Mouse (Mus musculus): ENCODE results near the gene Gm20518.

Gene Gm20518

GRCm38 (mm10) chr16:17807192-17808009 lies 84.1 kb downstream of the Gm20518 start:
- in situ Hi-C loops (cut with MboI, MseI), result no loop called here

- in situ Hi-C loops (cut with MboI, MseI), result no loop called here
Measured at GRCm38 (mm10) chr16:17806581-17807191, 84.8 kb downstream of the Gm20518 start.

- in situ Hi-C loops (cut with MboI, MseI), result no loop called here
Measured at GRCm38 (mm10) chr16:17804982-17805381, 86.5 kb downstream of the Gm20518 start.

GRCm38 (mm10) chr16:17804449-17804912 lies 87.0 kb downstream of the Gm20518 start:
- in situ Hi-C loops (cut with MboI, MseI), result no loop called here

GRCm38 (mm10) chr16:17803675-17804448 lies 87.6 kb downstream of the Gm20518 start:
- in situ Hi-C loops (cut with MboI, MseI), result no loop called here

GRCm38 (mm10) chr16:17802839-17803674 lies 88.4 kb downstream of the Gm20518 start:
- in situ Hi-C loops (cut with MboI, MseI), result no loop called here

- in situ Hi-C loops (cut with MboI, MseI), result no loop called here
Measured at GRCm38 (mm10) chr16:17802456-17802838, 89.0 kb downstream of the Gm20518 start.

GRCm38 (mm10) chr16:17801777-17802455 lies 89.6 kb downstream of the Gm20518 start:
- in situ Hi-C loops (cut with MboI, MseI), result no loop called here

GRCm38 (mm10) chr16:17799584-17799983 lies 91.9 kb downstream of the Gm20518 start:
- in situ Hi-C loops (cut with MboI, MseI), result no loop called here

- in situ Hi-C loops (cut with MboI, MseI), result no loop called here
Measured at GRCm38 (mm10) chr16:17798321-17799180, 92.9 kb downstream of the Gm20518 start.

- in situ Hi-C loops (cut with MboI, MseI), result no loop called here
Measured at GRCm38 (mm10) chr16:17797812-17798311, 93.6 kb downstream of the Gm20518 start.

- in situ Hi-C loops (cut with MboI, MseI), result no loop called here
Measured at GRCm38 (mm10) chr16:17796971-17797811, 94.3 kb downstream of the Gm20518 start, which contains the start of gene Scarf2. Scarf2 (plus strand) TSS chr16:17797282.

GRCm38 (mm10) chr16:17796519-17796918 lies 95.0 kb downstream of the Gm20518 start:
- in situ Hi-C loops (cut with MboI, MseI), result no loop called here

GRCm38 (mm10) chr16:17795643-17796042 lies 95.8 kb downstream of the Gm20518 start:
- in situ Hi-C loops (cut with MboI, MseI), result no loop called here

- in situ Hi-C loops (cut with MboI, MseI), result no loop called here
Measured at GRCm38 (mm10) chr16:17794047-17794446, 97.4 kb downstream of the Gm20518 start.

GRCm38 (mm10) chr16:17792728-17793127 lies 98.7 kb downstream of the Gm20518 start:
- in situ Hi-C loops (cut with MboI, MseI), result no loop called here

GRCm38 (mm10) chr16:17785337-17785736 lies 106.1 kb downstream of the Gm20518 start:
- in situ Hi-C loops (cut with MboI, MseI), result no loop called here

Data from regulatory T cell (primary cell).